Mouse (Mus musculus) stomach, embryonic 14.5 days (tissue): Measurements from ENCODE around the gene Exosc10. TPM values are rescaled to one million over a fixed set of nuclear protein-coding genes. Genes with fewer than 3 reads are reported as not detected.
A peak's percentile ranks its signal among the peaks of the same experiment; 100 is the strongest.

Experiments used
- ATAC-seq: fragments of 200-750 bp; cut with Nextera tagmentation; 2 replicates; pipeline ENCODE4 v1.8.0; 2017; ENCODE audit warnings: low read depth, moderate TSS enrichment; ENCODE audit not compliant: insufficient number of reproducible peaks, insufficient read depth, low FRiP score
- H3K27ac ChIP-seq: fragments of 300-500 bp; sonication (generic); 2 replicates; pipeline ENCODE4 v1.5.1; 2014; ENCODE audit warnings: mild to moderate bottlenecking, low read length, moderate library complexity, mixed read lengths
- H3K27me3 ChIP-seq: fragments of 300-500 bp; sonication (generic); 2 replicates; pipeline ENCODE4 v1.6.1; 2014; ENCODE audit warnings: low read length, control low read depth, mixed read lengths; ENCODE audit not compliant: control insufficient read depth, insufficient read depth
- H3K36me3 ChIP-seq: fragments of 300-500 bp; sonication (generic); 2 replicates; pipeline ENCODE4 v1.6.1; 2014; ENCODE audit warnings: mild to moderate bottlenecking, control low read depth, low read length, moderate library complexity, mixed read lengths; ENCODE audit not compliant: control insufficient read depth, insufficient read depth
- H3K4me1 ChIP-seq: fragments of 300-500 bp; sonication (generic); 2 replicates; pipeline ENCODE4 v1.6.1; 2014; ENCODE audit warnings: low read length, control low read depth, mixed read lengths; ENCODE audit not compliant: control insufficient read depth, insufficient read depth
- H3K4me2 ChIP-seq: fragments of 300-500 bp; sonication (generic); replicated peaks from 2 replicates; pipeline ENCODE4 v1.6.1; 2014; ENCODE audit warnings: low read depth, low read length, control low read depth
- H3K4me3 ChIP-seq: fragments of 300-500 bp; sonication (generic); 2 replicates; pipeline ENCODE4 v1.5.1; 2014; ENCODE audit warnings: low read depth, low read length, control low read depth
- H3K9ac ChIP-seq: fragments of 300-500 bp; sonication (generic); replicated peaks from 2 replicates; pipeline ENCODE4 v1.6.1; 2014; ENCODE audit warnings: low read depth, mild to moderate bottlenecking, control low read depth, low read length, moderate library complexity, mixed read lengths
- H3K9me3 ChIP-seq: fragments of 300-500 bp; sonication (generic); 2 replicates; pipeline ENCODE4 v1.6.1; 2016; ENCODE audit warnings: low read depth, low read length, control low read depth; ENCODE audit not compliant: control insufficient read depth
- WGBS: fragments of 180-500 bp; shearing (Covaris S2); extraction: QIAGEN DNeasy Blood & Tissue Kit; methylation state at CpG from one replicate; pipeline ENCODE4 v1.1.7; 2014; 5-methylcytosine and 5-hydroxymethylcytosine counted together
- polyA plus RNA-seq: library from polyadenylated mRNA; unstranded; fragments of >200 nt; fragmentation: Nextera tagmentation; extraction: Ambion mirVana; gene quantifications from 2 replicates; pipeline ENCODE4 v1.2.1, GENCODE M21; 2014

Gene Exosc10
- polyA plus RNA-seq, 1 experiment from 2014 or later, result 86.6 TPM

GRCm38 (mm10) chr4:148583257-148583656 lies 25.0 kb downstream of the Exosc10 start:
- Histone ChIP-seq H3K27me3 (no peaks in the 10 kb centered on the region), H3K9ac (no peak overlapping the region), H3K27ac (no peak overlapping the region), H3K4me3 (no peak overlapping the region), H3K4me2 (no peak overlapping the region), H3K36me3 (peaks cover 34% of the 10 kb centered on the region), H3K9me3 (no peaks in the 10 kb centered on the region), H3K4me1 (no peaks in the 10 kb centered on the region)
- 69% methylated on average over 4 of the region's 4 CpGs for WGBS
- ATAC-seq, result no peak

DNA sequence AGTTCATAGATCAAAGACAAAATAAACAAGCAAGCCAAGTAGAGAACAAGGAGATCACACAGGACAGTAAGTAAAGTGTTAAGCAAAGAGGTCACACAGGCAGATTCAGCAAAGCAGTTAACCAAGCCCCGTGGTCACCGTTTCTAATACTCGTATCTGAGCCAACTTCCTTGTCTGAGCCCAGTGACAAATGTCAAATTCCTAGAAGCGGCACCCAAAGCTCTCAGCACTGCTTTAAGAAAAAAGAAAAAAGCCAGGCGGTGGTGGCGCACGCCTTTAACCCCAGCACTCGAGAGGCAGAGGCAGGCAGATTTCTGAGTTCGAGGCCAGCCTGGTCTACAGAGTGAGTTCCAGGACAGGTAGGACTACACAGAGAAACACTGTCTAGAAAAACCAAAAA lies 28.4 kb downstream of the Exosc10 start:
- no peaks in the 10 kb centered on the region for H3K27me3 ChIP-seq
- no peak for ATAC-seq

DNA sequence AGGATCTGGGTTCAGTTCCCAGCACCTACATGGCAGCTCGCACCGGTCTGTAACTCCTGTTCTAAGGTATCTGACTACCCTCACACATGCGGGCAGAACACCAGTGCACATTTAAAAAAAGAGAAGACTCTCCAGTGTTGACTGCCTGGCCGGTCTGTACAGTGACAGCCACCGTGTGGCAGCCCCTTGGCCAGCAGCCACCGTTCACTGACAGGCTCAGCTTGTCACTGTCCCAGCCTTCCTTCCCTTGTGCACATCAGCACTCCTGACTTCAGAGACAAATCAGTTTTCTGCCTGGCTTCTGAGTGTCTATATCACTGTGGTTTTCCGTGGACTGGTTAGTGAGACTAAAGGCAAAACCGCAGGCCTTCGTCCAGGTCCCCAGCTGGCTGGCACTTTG lies 30.6 kb downstream of the Exosc10 start:
- ATAC-seq, result no peak
- Histone ChIP-seq H3K27ac (no peak overlapping the region), H3K9me3 (no peaks in the 10 kb centered on the region), H3K27me3 (no peaks in the 10 kb centered on the region), H3K9ac (no peak overlapping the region), H3K4me2 (no peak overlapping the region), H3K4me3 (no peak overlapping the region), H3K36me3 (peaks cover 8% of the 10 kb centered on the region; the same call in 1 of the 2 replicates), H3K4me1 (peaks cover 6% of the 10 kb centered on the region)
- 78% methylated on average over 9 of the region's 9 CpGs for WGBS

More for the DNA sequence above, 28.4 kb downstream of the Exosc10 start:
- Histone ChIP-seq H3K9ac (no peak overlapping the region), H3K4me1 (no peaks in the 10 kb centered on the region), H3K4me2 (no peak overlapping the region), H3K4me3 (no peak overlapping the region), H3K27ac (no peak overlapping the region), H3K36me3 (peaks cover 9% of the 10 kb centered on the region), H3K9me3 (no peaks in the 10 kb centered on the region)
- WGBS, result 75% methylated on average over 9 of the region's 9 CpGs

GRCm38 (mm10) chr4:148589565-148589964 lies 31.3 kb downstream of the Exosc10 start:
- ATAC-seq, result peak; percentile 35; the same call in 1 of the 2 replicates
- H3K9me3 ChIP-seq, result no peaks in the 10 kb centered on the region
- WGBS, result 54% methylated on average over 7 of the region's 8 CpGs
- H3K4me3 ChIP-seq, result no peak overlapping the region
- peaks cover 6% of the 10 kb centered on the region for H3K4me1 ChIP-seq
- H3K9ac ChIP-seq, result no peak overlapping the region
- 0 out of 2 replicates have a peak overlapping the region, but pooled peaks have one; percentile 18 for H3K4me2 ChIP-seq
- no peaks in the 10 kb centered on the region for H3K27me3 ChIP-seq
- H3K27ac ChIP-seq, result no peak overlapping the region
- H3K36me3 ChIP-seq, result peaks cover 16% of the 10 kb centered on the region

DNA sequence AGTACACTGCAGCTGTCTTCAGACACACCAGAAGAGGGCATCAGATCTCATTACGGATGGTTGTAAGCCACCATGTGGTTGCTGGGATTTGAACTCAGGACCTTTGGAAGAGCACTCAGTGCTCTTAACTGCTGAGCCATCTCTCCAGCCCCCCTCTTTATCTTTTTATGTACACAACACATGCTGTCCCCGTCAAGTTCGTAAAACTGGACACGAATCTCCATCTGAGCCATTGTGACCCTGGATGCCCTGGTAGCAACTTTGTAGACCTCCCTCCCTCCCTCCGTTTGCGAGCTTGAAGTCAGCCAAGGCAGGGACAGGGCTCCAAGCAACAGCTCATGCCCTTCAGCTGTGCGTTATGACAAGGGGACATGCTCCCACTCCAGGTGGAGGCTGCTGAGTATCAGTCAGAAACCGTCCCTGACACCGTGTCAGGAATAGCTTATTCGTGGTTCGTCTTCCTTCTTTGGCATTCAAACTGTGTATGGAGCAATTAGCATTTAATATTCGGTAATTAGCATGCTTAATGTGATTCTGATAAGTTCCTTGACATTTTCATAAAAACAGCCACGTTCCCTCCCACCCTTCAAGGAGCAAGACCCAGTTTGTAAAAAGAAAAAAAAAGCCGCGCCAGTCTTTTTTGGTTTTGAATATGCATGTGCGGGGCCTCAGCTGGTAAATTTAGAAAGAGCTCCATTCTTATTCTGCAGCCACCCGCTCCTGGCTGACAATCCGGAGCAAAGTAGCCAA lies 32.4 kb downstream of the Exosc10 start:
- no peak for ATAC-seq
- WGBS, result 7% methylated on average over 18 of the region's 18 CpGs
- H3K27ac ChIP-seq, result peak overlapping the region; percentile 63; the same call in 1 of the 2 replicates

GRCm38 (mm10) chr4:148591171-148591630 lies 33.0 kb downstream of the Exosc10 start, which contains the start of gene Srm:
TSS of gene Srm (plus strand) at chr4:148591503.
- WGBS, result 0% methylated on average over 48 of the region's 50 CpGs
- Histone ChIP-seq H3K4me2 (peak within 1 kb of the TSS; percentile 61), H3K4me3 (peak within 1 kb of the TSS; percentile 94), H3K9ac (peak within 1 kb of the TSS; percentile 81), H3K27me3 (no peaks in the 10 kb centered on the region), H3K27ac (peak within 1 kb of the TSS; percentile 63; the same call in 1 of the 2 replicates), H3K4me1 (peaks cover 6% of the 10 kb centered on the region), H3K36me3 (peaks cover 32% of the 10 kb centered on the region), H3K9me3 (no peaks in the 10 kb centered on the region)
- peak; percentile 99 for ATAC-seq

More for the DNA sequence above, 32.4 kb downstream of the Exosc10 start:
- peak overlapping the region; percentile 61 for H3K4me2 ChIP-seq
- H3K9me3 ChIP-seq, result no peaks in the 10 kb centered on the region
- H3K4me1 ChIP-seq, result peaks cover 6% of the 10 kb centered on the region
- peak overlapping the region; percentile 42; the same call in 1 of the 2 replicates for H3K9ac ChIP-seq
- no peaks in the 10 kb centered on the region for H3K27me3 ChIP-seq
- H3K36me3 ChIP-seq, result peaks cover 26% of the 10 kb centered on the region
- peak overlapping the region; percentile 94 for H3K4me3 ChIP-seq

- no peak overlapping the region for H3K27ac ChIP-seq
- under 1% methylated on average over 51 of the region's 53 CpGs for WGBS
- H3K9ac ChIP-seq, result peak overlapping the region; percentile 81
- H3K36me3 ChIP-seq, result peaks cover 39% of the 10 kb centered on the region
- H3K4me1 ChIP-seq, result peaks cover 6% of the 10 kb centered on the region
- H3K9me3 ChIP-seq, result no peaks in the 10 kb centered on the region
- H3K27me3 ChIP-seq, result no peaks in the 10 kb centered on the region
- H3K4me3 ChIP-seq, result peak overlapping the region; percentile 94
- H3K4me2 ChIP-seq, result peak overlapping the region; percentile 60
- peak; percentile 44 for ATAC-seq
Observed at GRCm38 (mm10) chr4:148591637-148592380, 33.6 kb downstream of the Exosc10 start.

DNA sequence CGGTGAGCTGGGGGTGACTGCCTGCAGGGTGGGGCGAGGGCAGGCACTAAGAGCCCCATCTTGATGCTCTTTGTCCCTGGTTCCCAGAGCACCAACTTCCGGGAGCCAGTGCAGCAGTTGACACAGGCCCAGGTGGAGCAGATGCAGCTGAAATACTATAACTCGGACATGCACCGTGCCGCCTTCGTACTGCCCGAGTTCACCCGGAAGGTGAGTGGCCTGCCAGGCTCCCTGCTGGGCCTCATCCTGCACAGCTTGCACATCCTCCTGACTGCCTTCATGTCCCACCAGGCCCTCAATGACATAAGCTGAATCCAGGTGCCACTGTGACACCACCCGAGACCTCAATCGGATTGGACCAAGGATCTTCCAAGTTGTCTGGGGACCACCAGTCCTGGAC lies 35.8 kb downstream of the Exosc10 start:
- 95% methylated on average over 11 of the region's 11 CpGs for WGBS
- Histone ChIP-seq H3K9me3 (no peaks in the 10 kb centered on the region), H3K9ac (no peak overlapping the region), H3K4me2 (no peak overlapping the region), H3K36me3 (peaks cover 46% of the 10 kb centered on the region), H3K27ac (no peak overlapping the region), H3K27me3 (no peaks in the 10 kb centered on the region), H3K4me1 (peaks cover 6% of the 10 kb centered on the region), H3K4me3 (no peak overlapping the region)
- no peak for ATAC-seq
